Mouse (Mus musculus) spleen, postnatal 4 days (tissue): ENCODE data around the gene Gm525.
"Not testable (repeated sequence)": the region's sequence is repeated elsewhere in the genome, so short reads cannot be mapped to it uniquely, and the experiment has no call there.

Experiments used
- DNase-seq, 2 experiments: peaks; one replicate each; pipeline ENCODE4 v3.0.0; 2022; ENCODE audit warnings: low spot score in 2 of 2

The Gm525 gene

GRCm38 (mm10) chr11:89064312-89064711 lies 9.3 kb upstream of the Gm525 start:
- DNase-seq = no peak

GRCm38 (mm10) chr11:89065297-89065696 lies 8.3 kb upstream of the Gm525 start:
- DNase-seq = peak; percentile 60 to 79

GRCm38 (mm10) chr11:89066126-89066525 lies 7.5 kb upstream of the Gm525 start:
- DNase-seq = no peak

- DNase-seq = no peak
These were observed 6.9 kb upstream of the Gm525 start, which contains the start of gene Dgke for GRCm38 (mm10) chr11:89066750-89067149. Dgke (minus strand) TSS chr11:89066850.

- no peak for DNase-seq
These were observed 6.3 kb upstream of the Gm525 start for GRCm38 (mm10) chr11:89067301-89067822.

- DNase-seq = no peak
These were observed 5.7 kb upstream of the Gm525 start for GRCm38 (mm10) chr11:89067871-89068490.

GRCm38 (mm10) chr11:89068649-89069048 lies 5.0 kb upstream of the Gm525 start:
- no peak for DNase-seq

GRCm38 (mm10) chr11:89069303-89069702 lies 4.3 kb upstream of the Gm525 start:
- peak; percentile 70 to 88 for DNase-seq

- no peak for DNase-seq
These were observed 2.1 kb upstream of the Gm525 start for GRCm38 (mm10) chr11:89071522-89071921.

- DNase-seq = no peak
These were observed 1.3 kb downstream of the Gm525 start for GRCm38 (mm10) chr11:89074783-89075413.

GRCm38 (mm10) chr11:89076370-89076821 lies 2.8 kb downstream of the Gm525 start:
- DNase-seq = no peak

GRCm38 (mm10) chr11:89077601-89078000 lies 4.0 kb downstream of the Gm525 start:
- peak in 1 of 2 experiments; percentile 31 for DNase-seq

GRCm38 (mm10) chr11:89078305-89078704 lies 4.7 kb downstream of the Gm525 start:
- no peak for DNase-seq

- peak; percentile 46 to 70 for DNase-seq
These were observed 5.5 kb downstream of the Gm525 start for GRCm38 (mm10) chr11:89078996-89079680.

GRCm38 (mm10) chr11:89081906-89082305 lies 8.3 kb downstream of the Gm525 start:
- DNase-seq = not testable (repeated sequence)

GRCm38 (mm10) chr11:89082691-89083090 lies 9.1 kb downstream of the Gm525 start:
- not testable (repeated sequence) for DNase-seq

GRCm38 (mm10) chr11:89084601-89085000 lies 11.0 kb downstream of the Gm525 start:
- peak; percentile 54 to 74 for DNase-seq

- DNase-seq = no peak
These were observed 12.7 kb downstream of the Gm525 start for GRCm38 (mm10) chr11:89086208-89086809.

- DNase-seq = no peak
These were observed 15.1 kb downstream of the Gm525 start for GRCm38 (mm10) chr11:89088754-89089153.

GRCm38 (mm10) chr11:89090359-89090758 lies 16.7 kb downstream of the Gm525 start:
- not testable (repeated sequence) for DNase-seq

- DNase-seq = peak; percentile 57 to 72
These were observed 19.1 kb downstream of the Gm525 start for GRCm38 (mm10) chr11:89092714-89093113.

GRCm38 (mm10) chr11:89095306-89095705 lies 21.7 kb downstream of the Gm525 start:
- DNase-seq = no peak
